Mouse (Mus musculus): ENCODE measurements at regions not wholly inside any gene's neighbourhood (a gene's known extent, or its start where the extent isn't known, plus 50 kb on each side); places are given as distances from the start of the nearest gene placed in this dataset.
A peak's percentile ranks its signal among the peaks of the same experiment; 100 is the strongest.

DNA sequence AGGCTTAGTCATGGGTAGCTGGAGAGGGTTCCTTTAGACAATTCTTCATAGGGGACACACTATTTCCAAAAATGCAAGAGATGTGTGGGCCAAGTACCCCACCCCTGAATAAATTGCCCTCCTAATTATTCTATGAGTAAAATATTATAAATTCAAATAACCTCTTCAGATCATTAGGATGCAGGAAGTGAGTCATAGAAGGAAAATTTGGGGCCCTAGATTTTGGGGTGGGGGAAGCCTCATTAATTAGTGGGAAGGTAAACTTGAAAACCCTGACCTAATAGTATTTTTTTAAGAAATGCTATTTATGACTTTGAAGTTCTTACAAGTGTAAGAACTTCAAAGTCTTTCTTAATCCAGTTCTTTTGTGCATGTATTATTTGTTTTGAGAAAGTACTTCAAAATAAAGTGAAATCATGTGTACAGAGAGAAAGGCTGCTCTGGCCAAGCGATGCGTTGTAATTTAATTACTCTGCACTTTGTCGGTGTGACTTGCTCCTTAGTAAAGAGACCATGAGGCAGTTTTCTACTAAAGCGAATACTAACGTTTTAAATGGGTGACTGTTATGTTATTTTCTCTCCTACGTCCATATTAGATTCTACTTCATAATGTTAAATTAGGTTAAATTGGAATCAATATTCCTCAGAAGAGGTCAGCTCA, 200.6 kb downstream of the Tgfb2 start:
- DNase-seq = no peak

DNA sequence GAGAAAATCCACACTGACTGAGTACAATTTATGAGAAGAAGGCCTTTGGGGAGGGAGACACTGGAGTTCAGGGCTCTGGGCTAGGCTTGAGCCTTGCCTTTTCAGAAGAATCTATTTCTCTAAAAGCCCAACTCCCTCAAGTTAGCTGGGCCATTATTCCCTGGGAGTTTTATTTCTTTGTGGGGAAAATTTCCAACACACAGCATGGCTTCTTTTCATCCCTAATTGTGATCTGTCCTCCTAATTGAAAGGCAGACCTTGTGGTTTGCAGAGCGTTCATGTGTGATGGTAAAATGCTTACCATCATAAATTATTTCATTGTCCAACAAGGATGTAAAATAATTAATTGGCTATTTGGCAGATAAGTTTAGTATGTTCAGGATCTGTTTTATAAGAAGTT, 204.1 kb downstream of the Tgfb2 start:
- DNase-seq = no peak

DNA sequence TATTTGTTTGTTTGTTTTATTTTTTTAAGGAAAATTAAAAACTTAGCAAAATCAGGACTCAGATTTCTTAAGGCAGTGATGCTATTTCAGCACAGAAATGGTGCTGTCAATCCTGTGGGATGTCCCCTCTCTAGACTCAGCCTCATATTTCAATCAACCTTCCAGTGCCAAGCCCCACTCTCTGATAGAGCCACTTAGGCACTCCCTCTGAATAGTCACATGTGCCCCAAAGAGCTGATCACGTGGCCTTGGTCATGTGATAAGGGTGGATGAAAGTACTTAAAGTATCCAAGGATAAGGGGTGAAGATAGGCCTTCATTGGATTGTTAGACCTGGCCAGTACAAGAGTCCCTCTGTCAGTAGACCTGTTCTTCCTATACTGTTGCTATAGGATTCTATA, 207.9 kb downstream of the Tgfb2 start:
- DNase-seq = no peak

DNA sequence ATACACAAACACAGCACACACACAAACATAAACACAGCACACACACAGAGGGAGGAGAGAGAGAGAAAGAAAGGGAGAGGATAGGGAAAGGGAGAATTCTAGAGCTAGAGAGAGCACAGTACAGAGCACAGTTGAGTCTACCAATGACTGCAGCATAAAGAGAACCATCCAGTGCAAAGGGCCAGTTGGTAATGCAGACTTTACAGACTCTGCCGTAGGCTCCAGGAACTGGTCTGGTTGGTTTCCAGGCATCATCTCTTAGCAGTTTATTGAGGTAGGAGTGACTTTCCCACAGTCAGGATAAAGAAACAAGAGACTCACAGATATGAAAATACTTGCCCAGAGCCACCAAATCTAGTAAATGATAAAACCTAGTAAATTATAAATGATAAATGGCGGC, 208.5 kb downstream of the Tgfb2 start:
- no peak for DNase-seq

DNA sequence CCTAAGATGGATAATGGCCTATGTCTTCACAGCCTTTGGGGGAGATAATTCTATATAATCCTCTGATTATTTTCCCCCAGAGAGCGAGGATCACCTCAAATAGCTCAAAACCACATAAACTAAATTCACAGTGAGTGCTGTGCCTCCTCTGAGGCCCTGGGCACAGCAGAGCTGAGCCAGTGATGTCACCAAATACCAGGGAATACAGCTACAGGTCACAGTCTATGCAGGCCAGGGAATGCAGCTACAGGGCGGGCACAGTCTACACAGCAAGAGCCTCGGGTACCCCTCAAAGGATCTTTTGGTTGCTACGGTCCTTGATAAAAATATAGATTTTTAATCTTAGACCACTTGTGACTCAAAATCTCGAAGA, 211.4 kb downstream of the Tgfb2 start:
- no peak for DNase-seq

DNA sequence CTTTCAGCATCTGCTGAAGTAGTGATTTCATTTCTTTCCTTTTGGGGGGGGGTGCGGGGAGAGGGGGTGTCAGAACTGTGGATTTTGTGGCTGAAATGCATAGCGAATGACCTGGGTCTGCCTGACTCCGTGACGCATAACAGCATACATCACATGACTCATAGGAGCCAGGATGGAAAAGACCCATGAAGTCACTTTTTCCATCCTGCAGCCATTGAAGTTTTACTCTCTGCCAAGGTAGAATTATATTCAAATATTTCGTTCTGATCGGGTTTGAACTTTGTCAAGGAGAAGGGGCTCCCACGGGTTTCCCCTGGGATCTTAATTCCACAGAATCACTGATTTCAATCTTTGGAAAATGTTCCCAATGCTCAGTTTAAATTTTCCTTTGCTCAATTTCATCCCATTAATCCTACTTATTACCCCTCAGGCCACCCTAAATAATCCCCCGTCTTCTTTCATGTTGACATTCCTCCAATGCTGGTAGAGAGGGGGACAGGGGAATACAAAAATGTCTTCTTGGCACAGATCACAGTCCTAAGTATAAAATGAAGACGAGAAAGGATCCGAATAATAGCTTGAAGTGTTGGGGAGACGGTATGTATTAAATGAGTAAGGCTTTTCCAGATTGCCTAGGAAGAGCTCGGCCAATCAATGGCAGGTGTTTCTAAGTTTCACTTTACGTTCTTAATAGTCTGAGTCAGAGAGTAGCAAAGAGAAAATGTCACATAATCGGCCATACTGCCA, 212.0 kb downstream of the Tgfb2 start:
- no peak for DNase-seq

DNA sequence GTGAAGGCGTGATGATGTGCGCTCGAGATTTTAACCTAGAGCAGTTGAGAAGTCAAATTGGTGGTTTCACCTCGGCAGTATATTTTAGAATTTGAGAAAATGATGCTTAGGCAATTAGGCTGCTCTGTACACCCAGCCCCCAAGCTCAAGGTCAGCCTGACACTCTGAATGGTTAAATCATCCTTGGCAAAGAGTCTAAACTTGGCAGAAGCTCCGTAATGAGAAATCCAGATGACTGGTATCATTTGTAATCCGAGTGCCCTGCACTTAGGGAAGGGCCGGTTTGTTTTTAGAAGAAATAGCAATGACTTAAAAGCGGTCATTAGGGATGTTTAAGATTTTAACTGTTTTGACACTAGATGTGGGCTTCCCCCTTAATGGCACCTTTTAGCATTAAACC, 223.6 kb downstream of the Tgfb2 start:
- DNase-seq = peak; percentile 29 to 57

DNA sequence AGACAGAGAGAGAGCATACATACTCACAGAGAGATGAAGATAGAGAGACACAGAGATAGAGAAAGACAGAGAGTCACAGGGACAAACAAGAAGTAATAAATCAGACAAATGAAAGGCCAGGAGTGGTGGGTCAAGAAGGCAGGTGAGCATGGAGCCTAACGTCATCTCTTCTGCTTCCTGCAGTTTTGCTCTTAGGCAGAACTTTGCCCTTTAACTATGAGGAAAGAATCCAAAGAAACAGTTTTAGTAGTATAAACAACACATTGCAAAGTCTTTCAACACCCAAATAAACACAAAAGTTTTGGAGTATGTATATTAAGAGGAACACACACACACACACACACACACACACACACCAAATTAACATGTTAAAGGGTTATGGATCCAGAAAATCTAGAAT, 225.8 kb downstream of the Tgfb2 start:
- DNase-seq = no peak

DNA sequence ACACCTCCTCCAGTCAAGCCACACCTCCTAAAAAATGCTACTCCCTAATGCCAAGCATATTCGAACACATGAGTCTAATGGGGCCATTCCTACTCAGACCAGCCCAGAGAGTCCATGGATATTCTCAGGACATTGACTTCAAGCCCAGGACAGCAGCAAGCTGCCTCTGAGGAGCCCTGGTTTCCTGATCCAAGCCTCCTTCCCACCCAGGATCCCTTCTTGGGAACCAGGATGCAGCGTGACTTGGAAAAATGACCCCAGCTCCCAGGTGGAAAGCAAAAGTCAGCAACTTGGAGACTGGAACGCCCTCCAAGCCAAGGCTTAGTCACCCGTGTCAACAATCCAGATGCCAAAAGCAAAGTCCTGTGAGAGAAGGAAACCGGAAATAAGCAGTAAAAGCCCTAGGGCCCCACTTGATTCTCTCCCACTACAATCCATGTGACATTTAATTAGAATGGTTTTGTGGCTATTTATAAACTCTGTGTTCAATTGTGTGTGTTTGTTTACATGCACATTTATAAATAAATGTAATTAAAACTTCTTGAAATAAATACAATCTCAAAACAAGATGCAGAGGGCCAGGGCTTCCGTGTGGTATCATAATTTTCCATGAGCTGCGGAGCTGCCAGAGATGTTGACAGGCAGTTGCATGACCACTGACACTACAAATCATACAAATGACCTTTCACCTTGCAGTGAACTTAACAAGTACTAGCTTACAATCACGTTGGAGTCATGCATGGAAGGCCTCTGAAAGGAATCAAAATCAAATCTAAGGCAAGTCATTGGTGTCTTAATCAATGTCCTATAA, 227.2 kb downstream of the Tgfb2 start:
- peak; percentile 67 to 82 for DNase-seq

DNA sequence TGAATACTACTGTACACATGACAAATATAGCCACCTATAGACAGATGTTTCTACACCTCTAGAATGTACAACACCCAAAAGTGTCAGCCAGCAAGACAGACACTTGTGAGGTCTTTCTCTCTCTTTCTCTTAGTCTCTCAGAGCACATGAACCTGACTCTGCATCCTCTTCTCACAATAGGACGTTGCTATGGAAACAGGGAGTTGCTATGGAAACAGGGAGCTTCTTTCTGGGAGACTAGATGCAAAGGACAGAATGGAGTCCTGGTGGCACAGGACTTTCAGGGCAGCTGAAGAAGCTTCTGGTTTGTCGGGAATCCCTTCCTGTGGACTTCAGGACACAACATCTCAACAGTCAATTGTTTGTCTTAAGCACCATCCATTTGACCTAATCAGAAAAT, 230.9 kb downstream of the Tgfb2 start:
- DNase-seq = no peak

DNA sequence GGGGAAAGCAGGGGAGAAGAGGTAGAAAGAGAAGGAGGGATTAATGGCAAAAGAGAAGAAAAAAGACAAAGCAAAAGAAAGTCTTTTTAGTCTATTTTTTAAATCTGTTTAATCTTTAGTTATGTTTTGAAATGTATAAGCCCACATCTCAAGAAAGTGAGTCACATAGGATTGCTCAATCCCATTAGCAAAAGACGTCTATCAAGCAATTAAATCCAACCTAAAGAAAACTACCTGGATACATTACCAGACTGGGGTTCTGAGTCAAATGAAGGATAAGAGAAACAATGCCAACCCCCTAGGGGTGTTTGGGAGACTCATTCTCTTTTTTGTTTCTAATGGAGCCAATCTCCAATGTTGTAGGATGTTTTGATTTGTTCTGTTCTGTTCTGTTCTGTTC, 231.4 kb downstream of the Tgfb2 start:
- DNase-seq = no peak

DNA sequence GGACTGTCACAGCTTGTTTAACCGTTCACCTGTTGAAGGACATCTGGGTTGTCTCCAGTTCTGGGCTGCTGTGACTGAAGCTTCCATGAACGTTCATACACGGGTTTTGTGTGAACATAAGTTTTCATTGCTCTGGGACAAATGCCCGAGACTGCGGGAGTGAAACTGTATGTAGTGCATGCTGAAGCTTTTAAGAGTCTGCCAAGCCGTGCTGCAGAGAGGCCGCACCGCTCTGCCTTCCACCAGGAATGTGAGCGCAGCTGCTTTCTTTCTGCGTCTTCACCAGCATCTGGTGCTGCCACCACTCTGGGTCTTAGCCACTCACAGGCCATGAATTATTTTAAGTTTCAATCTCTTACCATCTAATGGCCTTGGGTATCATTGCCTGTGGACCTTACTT, 232.8 kb downstream of the Tgfb2 start:
- DNase-seq = no peak

DNA sequence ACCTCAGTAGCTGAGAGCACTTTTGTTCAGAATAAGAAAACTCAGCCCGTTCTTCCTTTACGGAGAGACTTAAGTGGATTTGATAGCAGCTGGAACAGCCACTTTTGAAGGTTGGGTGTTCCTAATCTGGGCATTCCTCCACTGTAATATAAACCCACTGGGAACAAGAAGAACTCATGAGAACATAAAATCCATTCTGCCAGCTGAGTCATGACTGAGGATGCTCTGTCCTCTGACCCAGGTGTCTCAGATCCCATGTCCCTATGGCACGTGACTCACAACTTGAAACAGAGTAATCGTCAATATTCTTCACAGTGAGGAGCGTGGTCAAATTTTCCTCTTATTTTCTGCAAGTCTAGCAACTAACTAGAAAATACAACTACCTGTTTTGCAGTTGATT, 240.3 kb downstream of the Tgfb2 start:
- DNase-seq = no peak

DNA sequence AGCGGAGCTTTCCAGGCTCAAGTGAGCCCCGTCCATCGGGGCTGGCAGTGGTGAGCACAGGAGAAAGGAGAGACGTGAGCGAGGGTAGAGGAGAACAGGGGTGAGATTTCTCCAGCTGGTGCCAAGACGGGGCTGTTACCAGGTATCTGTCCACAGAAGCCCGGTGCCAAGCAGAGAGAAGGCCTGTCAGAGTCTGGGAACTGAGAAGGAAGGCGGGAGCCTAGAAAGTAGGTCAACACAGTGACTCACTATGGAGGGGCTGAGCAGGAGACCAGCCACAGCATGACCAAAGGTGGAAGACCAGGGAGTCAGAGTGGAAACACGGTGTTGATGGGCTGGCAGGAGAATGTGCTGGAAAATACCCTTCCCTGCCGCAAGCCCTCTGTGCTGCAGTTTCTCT, 245.0 kb downstream of the Tgfb2 start:
- peak; percentile 47 to 51 for DNase-seq

DNA sequence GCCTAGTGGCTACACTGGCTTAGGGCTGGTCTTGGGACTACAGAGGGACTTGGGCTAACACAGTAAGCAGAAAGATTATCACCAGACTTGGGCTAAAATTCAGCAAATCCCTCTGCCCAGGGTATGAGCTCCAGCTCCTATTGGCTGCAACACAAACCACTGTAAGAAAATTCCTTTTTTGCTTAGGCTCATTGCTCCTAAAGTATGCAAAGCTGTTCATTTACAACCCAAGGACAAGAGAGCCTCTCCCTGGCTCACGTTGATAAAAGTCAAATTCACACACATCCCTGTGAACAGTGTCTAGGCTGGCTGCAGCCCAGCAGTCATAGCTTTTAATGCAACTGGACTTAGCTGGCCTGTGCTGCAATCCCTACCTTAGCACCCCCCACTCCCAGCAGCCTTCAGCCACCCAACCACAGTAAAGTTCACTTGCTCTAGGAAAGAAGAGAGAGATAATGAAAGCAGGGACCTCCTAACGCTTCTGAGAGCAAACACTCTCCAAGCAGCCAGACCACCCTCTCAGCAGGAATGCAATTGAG, 247.6 kb downstream of the Tgfb2 start:
- DNase-seq = no peak

DNA sequence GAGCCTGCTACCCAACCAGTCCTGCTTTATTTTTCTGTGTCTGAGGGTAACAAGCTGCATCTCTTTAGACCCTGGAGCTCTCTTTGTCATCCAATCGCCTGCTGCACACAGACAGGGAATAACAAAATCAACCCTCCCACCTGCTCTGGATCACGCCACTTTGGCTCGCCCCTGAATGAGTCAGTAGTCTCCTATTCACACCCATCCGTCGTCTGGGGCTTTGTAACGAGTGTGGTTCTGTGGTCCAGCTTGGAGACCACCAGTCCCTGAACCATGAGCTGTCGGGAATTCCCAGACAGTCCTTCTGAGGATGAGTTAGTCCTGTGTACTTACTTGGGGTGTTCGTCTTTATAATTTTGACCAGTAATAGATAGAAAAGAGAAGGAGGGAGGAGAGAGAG, 248.7 kb downstream of the Tgfb2 start:
- DNase-seq = no peak

DNA sequence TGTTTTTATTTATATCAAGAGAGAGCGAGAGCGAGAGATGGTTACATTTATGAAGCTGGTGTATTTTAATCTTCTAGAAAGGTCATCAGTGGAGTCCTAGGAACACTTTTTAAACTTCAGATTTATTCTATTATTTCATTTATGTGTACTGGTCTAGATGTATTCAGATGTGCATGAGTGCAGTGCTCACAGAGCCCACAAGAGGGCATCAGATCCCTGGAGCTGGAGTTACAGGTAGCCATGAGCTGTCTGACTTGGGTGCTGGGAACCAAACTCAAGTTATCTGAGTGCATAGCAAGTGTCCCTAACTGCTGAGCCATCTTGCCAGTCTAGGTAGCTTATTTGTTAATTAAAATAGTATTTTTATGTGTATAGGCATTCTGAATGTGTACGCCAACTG, 249.7 kb downstream of the Tgfb2 start:
- peak in 1 of 2 experiments; percentile 39 for DNase-seq

DNA sequence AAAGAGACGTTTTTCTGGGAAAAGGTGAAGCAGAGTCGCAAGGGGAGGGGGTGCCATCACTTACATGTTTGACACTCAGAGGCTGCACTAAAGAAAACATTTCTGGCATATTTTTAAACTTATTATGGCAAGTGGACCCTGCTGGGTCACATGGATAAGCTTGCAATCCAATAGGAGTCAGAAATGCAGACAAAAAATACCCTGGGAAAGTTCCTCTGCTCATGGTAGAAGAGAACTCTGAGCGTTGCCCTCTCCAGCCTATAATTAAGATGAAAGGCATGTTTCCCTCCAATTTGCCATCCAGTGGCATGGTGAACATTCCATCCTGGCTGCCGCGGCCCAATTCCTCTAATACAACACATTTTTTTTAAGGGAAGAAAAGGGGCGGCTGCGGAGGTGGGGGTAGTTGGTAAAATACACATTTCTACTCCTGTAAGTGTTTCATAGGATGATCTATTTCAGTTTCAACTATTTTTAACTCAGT, 250.6 kb downstream of the Tgfb2 start:
- DNase-seq = no peak

DNA sequence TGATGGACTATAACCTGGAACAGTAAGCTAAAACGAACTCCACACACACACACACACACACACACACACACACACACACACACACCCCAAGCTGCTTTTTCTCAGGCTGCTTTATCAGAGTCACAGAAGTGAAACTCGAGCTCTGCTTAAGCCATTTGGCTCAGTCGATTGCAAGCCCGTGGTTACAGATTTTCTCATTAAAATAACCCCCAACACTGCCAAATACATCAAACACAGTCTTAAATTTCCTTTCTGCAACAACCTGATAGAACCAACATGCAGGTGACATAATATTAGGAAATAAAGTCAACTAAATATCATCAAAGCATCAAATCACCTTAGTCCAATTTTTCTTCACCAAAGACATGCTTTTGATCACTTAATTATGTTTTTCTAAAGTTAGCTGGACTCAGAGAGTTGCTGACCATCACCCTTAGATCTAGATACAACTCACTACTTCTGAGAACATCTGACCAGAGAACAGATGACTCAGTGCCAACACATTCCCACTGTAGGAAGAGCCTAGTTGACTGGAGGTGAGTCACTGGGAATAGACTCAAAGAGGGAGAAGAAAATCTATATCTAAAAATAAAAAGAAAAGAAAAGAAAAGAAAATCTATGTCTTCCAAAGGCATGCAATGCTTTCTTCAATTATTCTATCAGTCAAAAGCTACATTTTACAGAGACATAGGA, 251.2 kb downstream of the Tgfb2 start:
- DNase-seq = no peak

DNA sequence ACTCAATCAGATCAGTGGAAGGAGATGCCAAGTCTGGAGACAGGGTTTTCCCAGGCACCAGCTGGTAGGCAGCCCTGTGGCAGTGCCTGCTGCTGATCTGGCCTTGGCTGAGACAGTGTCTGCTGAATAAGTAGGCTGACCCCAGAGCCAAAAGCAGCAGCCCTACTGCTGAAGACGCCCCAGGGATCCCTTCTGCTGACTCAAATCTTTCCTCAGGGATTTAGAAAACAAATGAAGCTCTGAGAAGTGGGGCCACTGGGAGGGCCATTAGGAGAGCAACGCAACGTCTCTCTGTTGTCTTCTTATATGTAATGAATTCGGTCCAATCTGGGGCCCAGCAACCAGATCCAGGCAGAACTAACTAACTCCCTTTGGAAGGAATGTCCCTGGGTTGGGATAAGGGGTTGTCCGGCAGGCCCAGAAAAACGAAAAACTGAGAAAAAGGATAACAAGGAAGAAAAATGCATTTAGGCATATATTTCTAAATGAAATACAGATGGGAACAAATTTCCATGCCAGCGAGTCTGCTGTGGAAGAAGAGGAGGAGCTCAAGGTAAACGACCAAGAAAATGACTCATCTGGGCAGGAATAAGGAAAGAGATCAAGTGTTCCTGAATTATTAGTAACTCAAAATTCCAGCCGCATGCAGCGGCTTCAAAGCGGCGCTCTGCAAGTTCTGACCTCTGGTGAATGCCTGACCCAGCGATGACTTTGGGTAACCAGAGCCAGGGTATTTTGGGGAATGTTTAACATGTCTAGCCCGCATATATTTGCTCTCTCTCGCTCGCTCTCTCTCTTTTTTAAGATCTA, 256.7 kb downstream of the Tgfb2 start:
- DNase-seq = peak in 1 of 2 experiments; percentile 14

DNA sequence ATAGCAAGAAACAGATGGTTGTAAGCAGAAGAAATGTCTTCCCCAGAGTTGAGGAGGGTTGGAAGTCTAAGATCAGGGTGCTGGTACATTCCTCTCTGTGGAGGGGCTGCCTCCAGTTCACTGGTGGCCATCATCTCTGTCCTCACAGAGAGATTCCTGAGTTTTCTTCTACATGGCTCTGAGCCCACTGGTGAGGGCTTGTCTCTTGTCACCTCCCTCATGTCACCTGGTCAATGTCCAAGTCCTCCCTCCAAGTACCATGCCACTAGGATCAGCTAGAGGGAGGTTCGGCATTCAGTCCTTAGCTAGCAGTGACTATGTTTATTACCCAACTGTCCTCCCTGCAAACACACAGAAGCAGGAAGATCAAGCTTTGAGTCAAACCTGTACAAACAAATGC, 258.3 kb downstream of the Tgfb2 start:
- no peak for DNase-seq

All from heart, adult 18-20 months (tissue).